Mouse (Mus musculus): ENCODE results near the gene Hoxb6. TPM values are rescaled to one million over a fixed set of nuclear protein-coding genes. Genes with fewer than 3 reads are reported as not detected.

Gene Hoxb6
- total RNA-seq, 2 experiments from 2014 or later: not detected

Small RNA genes lying within 50 kb of the gene (microRNA-seq; reads per million reads assigned to microRNA genes)
- gene Mir10a (18.6 to 19.7 reads per million in 2 experiments), gene Mir196a-1 (0 reads per million in 2 experiments)

Other genes starting within 250 kb of the Hoxb6 start
- gene Ube2z, start 227.1 kb upstream of the Hoxb6 start, total RNA-seq (2021): 10 to 100 TPM; 53.8 to 54.6 TPM
- gene Atp5g1, start 216.8 kb upstream of the Hoxb6 start, total RNA-seq (2021): 100 to 1,000 TPM; 385 to 449 TPM
- gene Calcoco2, start 180.5 kb upstream of the Hoxb6 start, total RNA-seq (2021): not detected
- under 1 TPM; 0.27 to 0.46 TPM for gene Ttll6, start 158.7 kb upstream of the Hoxb6 start, total RNA-seq (2021)
- gene Hoxb13, start 98.2 kb upstream of the Hoxb6 start, total RNA-seq (2021): not detected
- gene Hoxb9, start 21.0 kb upstream of the Hoxb6 start, total RNA-seq (2021): not detected
- not detected for gene Hoxb8, start 10.6 kb upstream of the Hoxb6 start, total RNA-seq (2021)
- gene Hoxb7, start 5.9 kb upstream of the Hoxb6 start, total RNA-seq (2021): not detected
- not detected for gene Hoxb5, start 10.9 kb downstream of the Hoxb6 start, total RNA-seq (2021)
- gene Hoxb4, start 25.8 kb downstream of the Hoxb6 start, total RNA-seq (2021): not detected
- gene Hoxb3, start 30.9 kb downstream of the Hoxb6 start, total RNA-seq (2021): not detected
- gene Hoxb2, start 58.0 kb downstream of the Hoxb6 start, total RNA-seq (2021): not detected
- not detected for gene Hoxb1, start 73.3 kb downstream of the Hoxb6 start, total RNA-seq (2021)
- 1 to 10 TPM in 1 of 2 experiments, under 1 TPM in 1; 0.60 to 1.0 TPM for gene Skap1, start 172.1 kb downstream of the Hoxb6 start, total RNA-seq (2021)

Measured in layer of hippocampus, postnatal 36 days (tissue).